Mouse (Mus musculus): ENCODE results near the gene Hs3st3a1.

DNA sequence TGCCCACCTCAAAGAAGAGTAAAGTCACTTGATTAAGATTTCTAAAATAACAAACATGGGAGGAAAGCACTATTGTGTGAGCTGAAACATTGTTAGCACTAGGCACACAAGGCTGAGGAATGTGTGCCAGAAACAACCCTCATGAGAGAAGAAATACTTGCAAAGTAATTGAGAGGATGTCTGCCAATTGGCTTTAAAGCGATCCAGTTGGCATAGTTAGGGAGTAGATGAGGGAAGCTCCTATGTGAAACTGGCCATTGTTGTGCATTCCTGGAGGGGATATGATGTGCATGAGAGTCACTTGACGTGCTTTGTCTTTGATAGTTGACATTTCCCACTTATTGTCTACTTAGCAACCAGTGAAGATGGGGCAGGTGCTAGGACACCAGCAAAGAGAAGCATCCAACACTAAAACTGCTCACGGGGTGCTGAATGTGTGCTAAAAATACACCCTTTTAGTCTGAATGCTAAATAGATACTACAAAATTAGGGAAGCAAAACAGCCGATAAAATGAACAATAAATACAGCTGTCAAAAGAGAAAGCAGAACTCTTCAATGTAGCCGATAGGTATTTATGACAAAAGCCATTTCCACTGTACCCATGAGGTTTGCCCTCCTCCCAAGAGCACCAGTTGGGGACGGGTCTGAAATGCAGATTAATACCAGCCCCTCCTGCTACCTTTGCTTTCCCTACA lies 83.2 kb downstream of the Hs3st3a1 start:
- TF ChIP-seq CTCF (IDR thresholded peaks at IDR 0.05; ENCODE audit: low read depth), result no peak
- TF ChIP-seq EP300 (IDR thresholded peaks at IDR 0.05; ENCODE audit: low read depth), result no peak

Measured in heart, postnatal 0 days (tissue).